Mouse (Mus musculus) neural tube, embryonic 13.5 days (tissue): ENCODE results near the gene Cracr2b. TPM values are rescaled to one million over a fixed set of nuclear protein-coding genes. Genes with fewer than 3 reads are reported as not detected.
A peak's percentile ranks its signal among the peaks of the same experiment; 100 is the strongest.
"Not testable (repeated sequence)": the region's sequence is repeated elsewhere in the genome, so short reads cannot be mapped to it uniquely, and the experiment has no call there.

Experiments used
- ATAC-seq: fragments of 200-750 bp; cut with Nextera tagmentation; 2 replicates; pipeline ENCODE4 v1.8.0; 2017; ENCODE audit warnings: low read depth, mild to moderate bottlenecking, moderate TSS enrichment, moderate library complexity
- H3K27ac ChIP-seq: fragments of 300-500 bp; sonication (generic); replicated peaks from 2 replicates; pipeline ENCODE4 v1.5.1; 2015; ENCODE audit warnings: moderate library complexity, mild to moderate bottlenecking, inconsistent platforms
- H3K27me3 ChIP-seq: fragments of 300-500 bp; sonication (generic); 2 replicates; pipeline ENCODE4 v1.6.1; 2015; ENCODE audit warnings: mild to moderate bottlenecking, inconsistent platforms
- H3K36me3 ChIP-seq: fragments of 300-500 bp; sonication (generic); 2 replicates; pipeline ENCODE4 v1.6.1; 2015; ENCODE audit warnings: mild to moderate bottlenecking, inconsistent platforms
- H3K4me1 ChIP-seq: fragments of 300-500 bp; sonication (generic); replicated peaks from 2 replicates; pipeline ENCODE4 v1.6.1; 2015; ENCODE audit warnings: inconsistent platforms
- H3K4me2 ChIP-seq: fragments of 300-500 bp; sonication (generic); 2 replicates; pipeline ENCODE4 v1.6.1; 2015; ENCODE audit warnings: inconsistent platforms, mild to moderate bottlenecking, moderate library complexity
- H3K4me3 ChIP-seq: fragments of 300-500 bp; sonication (generic); 2 replicates; pipeline ENCODE4 v1.5.1; 2015; ENCODE audit warnings: mild to moderate bottlenecking, inconsistent platforms
- H3K9ac ChIP-seq: fragments of 300-500 bp; sonication (generic); 2 replicates; pipeline ENCODE4 v1.6.1; 2015; ENCODE audit warnings: moderate library complexity, mild to moderate bottlenecking, inconsistent platforms
- H3K9me3 ChIP-seq: fragments of 300-500 bp; sonication (generic); 2 replicates; pipeline ENCODE4 v1.6.1; 2016; ENCODE audit warnings: inconsistent platforms
- WGBS: fragments of 180-500 bp; shearing (Covaris S2); methylation state at CpG from one replicate; pipeline ENCODE4 v1.1.7; 2015; 5-methylcytosine and 5-hydroxymethylcytosine counted together
- polyA plus RNA-seq: library from polyadenylated mRNA; unstranded; fragments of >200 nt; fragmentation: Nextera tagmentation; extraction: Ambion mirVana; gene quantifications from 2 replicates; pipeline ENCODE4 v1.2.1, GENCODE M21; 2015

Gene Cracr2b
- polyA plus RNA-seq, 1 experiment from 2014 or later, result 9.8 TPM

DNA sequence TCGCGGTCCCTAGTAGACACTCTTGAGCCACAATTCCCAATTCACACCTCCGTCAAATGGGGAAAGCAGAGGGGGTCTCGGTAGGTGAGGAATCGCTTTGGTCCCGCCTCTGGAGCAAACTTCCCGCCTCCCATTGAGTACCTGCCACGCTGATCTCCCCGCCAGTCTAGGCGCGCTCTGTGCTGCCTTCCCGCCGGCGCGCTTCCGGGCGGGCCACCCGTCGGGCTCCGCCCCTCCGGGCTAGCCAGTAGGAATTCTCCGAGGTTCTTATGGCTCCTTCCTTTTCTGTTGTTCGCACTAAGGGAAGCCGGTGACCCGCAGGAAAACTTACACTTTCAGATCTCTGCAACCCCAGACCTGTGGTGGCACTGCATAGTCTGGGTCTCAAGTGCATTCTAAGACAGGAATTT is 17.1 kb upstream of the Cracr2b start, which contains the start of gene Pidd1:
Gene Pidd1, minus strand, starts transcription at position 198 of the 410 bp plus-strand sequence.
- under 1% methylated on average over 25 of the region's 25 CpGs for WGBS

GRCm38 (mm10) chr7:141446374-141446773 is 14.5 kb upstream of the Cracr2b start:
- peaks cover 30% of the 10 kb centered on the region for H3K36me3 ChIP-seq
- 86% methylated on average over 3 of the region's 3 CpGs for WGBS
- H3K9me3 ChIP-seq, H3K27ac ChIP-seq, ATAC-seq, H3K27me3 ChIP-seq, H3K9ac ChIP-seq, H3K4me3 ChIP-seq: not testable (repeated sequence)
- H3K4me1 ChIP-seq, result peaks cover 42% of the 10 kb centered on the region
- peak overlapping the region; percentile 88; the same call in 1 of the 2 replicates for H3K4me2 ChIP-seq

More for the DNA sequence above, 17.1 kb upstream of the Cracr2b start, which contains the start of gene Pidd1:
- Histone ChIP-seq H3K9ac (peak within 1 kb of the TSS; percentile 62), H3K27ac (no peak within 1 kb of the TSS), H3K9me3 (no peaks in the 10 kb centered on the region), H3K4me1 (peaks cover 47% of the 10 kb centered on the region), H3K36me3 (peaks cover 5% of the 10 kb centered on the region; the same call in 1 of the 2 replicates), H3K4me2 (peak within 1 kb of the TSS; percentile 67), H3K4me3 (peak within 1 kb of the TSS; percentile 37), H3K27me3 (no peaks in the 10 kb centered on the region)
- no peak for ATAC-seq

DNA sequence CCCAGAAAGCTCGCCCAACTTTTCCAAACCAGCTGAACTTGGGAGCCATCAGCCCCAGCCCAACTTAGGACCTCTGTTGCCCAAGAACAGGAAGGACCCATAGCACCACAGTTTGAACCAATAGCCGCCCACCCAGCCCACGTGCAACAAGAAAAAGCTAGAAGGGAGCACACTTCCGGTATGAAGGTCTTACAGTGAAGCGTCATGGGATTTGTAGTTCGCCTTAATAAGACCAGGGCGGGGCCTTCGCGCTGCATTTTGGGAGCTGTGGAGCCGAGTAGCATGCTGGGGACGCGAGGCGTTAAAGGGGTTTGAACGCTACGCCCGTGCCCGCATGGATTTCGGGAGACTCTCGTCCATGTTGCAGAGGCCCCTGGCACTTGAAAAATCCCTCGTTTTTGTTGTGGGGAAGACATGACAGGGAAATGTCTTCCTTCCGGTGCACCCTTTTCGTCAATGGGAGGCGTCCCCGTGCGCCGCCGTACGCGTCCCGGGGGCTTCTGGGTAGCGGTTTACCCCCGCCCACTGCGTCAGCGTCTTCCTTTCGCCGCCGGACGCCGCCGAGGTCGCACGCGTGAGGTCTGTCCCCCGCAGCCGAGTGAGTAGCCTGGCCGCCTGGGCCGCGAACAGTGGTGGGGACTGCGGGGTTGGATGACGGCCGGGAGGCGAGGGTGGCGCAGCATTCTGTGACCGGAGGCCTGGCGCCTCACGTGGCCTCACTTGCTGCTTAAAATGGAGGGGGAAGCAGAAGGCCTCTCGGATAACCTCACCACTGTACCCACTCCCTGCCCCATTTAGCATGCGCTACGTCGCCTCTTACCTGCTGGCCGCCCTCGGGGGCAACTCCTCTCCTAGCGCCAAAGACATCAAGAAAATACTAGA is 13.5 kb upstream of the Cracr2b start, which contains the start of gene Rplp2:
Gene Rplp2, plus strand, starts transcription at position 261 of the 882 bp plus-strand sequence.
- peak within 1 kb of the TSS; percentile 81 for H3K4me3 ChIP-seq
- no peaks in the 10 kb centered on the region for H3K9me3 ChIP-seq
- peak within 1 kb of the TSS; percentile 95 for H3K27ac ChIP-seq
- H3K27me3 ChIP-seq, result no peaks in the 10 kb centered on the region
- peak within 1 kb of the TSS; percentile 95 for H3K9ac ChIP-seq
- ATAC-seq, result peak; percentile 94
- peaks cover 40% of the 10 kb centered on the region for H3K36me3 ChIP-seq
- WGBS, result under 1% methylated on average over 63 of the region's 63 CpGs
- H3K4me2 ChIP-seq, result peak within 1 kb of the TSS; percentile 88
- H3K4me1 ChIP-seq, result peaks cover 33% of the 10 kb centered on the region

DNA sequence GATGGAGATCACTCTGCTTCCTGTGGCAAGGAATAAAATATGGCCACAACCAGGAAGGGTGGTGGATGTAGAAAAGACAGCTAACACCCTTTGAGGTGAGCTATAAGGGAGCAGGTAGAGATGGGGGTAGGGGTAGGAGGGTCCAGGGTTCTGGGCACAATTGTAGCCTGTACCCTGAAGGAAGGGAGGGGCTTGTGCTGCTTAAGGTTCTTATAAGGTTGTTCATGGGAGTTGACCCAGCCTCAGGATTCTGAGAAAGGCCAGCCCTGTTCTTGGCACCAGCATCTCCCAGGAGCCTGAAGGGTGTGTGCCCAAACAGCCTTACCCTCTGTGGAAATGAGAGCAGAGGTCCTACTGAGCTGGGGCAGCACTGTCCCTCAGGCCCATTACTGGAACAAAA is 9.0 kb upstream of the Cracr2b start:
- no peak overlapping the region for H3K27ac ChIP-seq
- no peak overlapping the region for H3K4me2 ChIP-seq
- H3K4me1 ChIP-seq, result peaks cover 37% of the 10 kb centered on the region
- H3K4me3 ChIP-seq, result no peak overlapping the region
- H3K9ac ChIP-seq, result no peak overlapping the region
- ATAC-seq, result no peak
- no peaks in the 10 kb centered on the region for H3K27me3 ChIP-seq
- H3K9me3 ChIP-seq, result no peaks in the 10 kb centered on the region
- H3K36me3 ChIP-seq, result peaks cover 41% of the 10 kb centered on the region

DNA sequence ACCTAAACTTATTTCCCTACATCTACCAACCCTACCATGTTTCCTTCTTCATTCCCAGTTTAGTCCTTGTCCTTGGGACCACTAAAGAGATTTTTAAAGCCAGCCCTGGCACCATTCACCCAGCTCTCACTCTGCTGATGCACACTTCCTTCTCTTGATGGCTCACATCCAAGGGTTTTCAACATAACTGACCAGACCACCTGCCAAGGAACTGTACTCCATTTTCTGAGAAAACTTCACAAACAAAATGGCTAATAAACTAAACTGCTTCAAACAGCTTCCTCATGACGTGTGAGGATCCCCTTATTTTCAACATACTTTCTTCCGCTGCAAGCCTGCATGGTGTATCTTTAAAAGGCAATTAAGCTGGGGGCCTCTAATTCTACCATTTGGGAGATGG is 7.3 kb upstream of the Cracr2b start:
- H3K4me3 ChIP-seq, result no peak overlapping the region
- H3K4me1 ChIP-seq, result peaks cover 28% of the 10 kb centered on the region
- H3K27ac ChIP-seq, result no peak overlapping the region
- H3K36me3 ChIP-seq, result peaks cover 39% of the 10 kb centered on the region
- 78% methylated on average over 2 of the region's 2 CpGs for WGBS
- H3K9me3 ChIP-seq, result no peaks in the 10 kb centered on the region
- 0 out of 2 replicates have a peak, but pooled peaks cover 4% of the 10 kb centered on the region for H3K27me3 ChIP-seq
- ATAC-seq, result no peak
- H3K4me2 ChIP-seq, result no peak overlapping the region
- H3K9ac ChIP-seq, result no peak overlapping the region

DNA sequence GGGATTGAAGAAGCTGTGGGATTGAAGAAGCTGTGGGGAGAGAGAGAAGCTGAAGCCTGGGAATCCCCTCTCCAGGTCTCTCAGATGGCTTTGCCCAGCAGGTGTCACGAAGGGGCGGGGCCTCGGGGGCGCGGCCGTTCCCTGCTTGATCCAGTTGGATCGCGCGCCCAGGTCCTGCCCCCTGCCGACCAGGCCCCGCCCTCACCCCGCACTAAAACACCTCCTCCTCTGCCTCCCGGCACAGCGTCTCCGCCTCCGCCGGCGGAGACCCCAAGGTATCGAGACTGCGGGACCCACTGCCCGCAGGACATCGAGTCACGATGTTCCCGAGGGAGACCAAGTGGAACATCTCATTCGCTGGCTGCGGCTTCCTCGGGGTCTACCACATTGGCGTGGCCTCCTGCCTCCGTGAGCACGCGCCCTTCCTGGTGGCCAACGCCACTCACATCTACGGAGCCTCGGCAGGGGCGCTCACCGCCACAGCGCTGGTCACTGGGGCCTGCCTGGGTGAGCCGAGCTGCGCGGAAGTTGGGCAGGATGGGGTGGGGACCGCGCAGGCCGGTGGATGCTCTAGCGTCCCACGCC is 5.8 kb upstream of the Cracr2b start, which contains the start of gene Pnpla2:
Gene Pnpla2, plus strand, starts transcription at position 232 of the 585 bp plus-strand sequence.
- Histone ChIP-seq H3K4me1 (peaks cover 24% of the 10 kb centered on the region), H3K27me3 (peaks cover 16% of the 10 kb centered on the region), H3K27ac (peak within 1 kb of the TSS; percentile 71), H3K36me3 (peaks cover 39% of the 10 kb centered on the region), H3K4me2 (peak within 1 kb of the TSS; percentile 89), H3K9ac (peak within 1 kb of the TSS; percentile 83), H3K9me3 (no peaks in the 10 kb centered on the region), H3K4me3 (peak within 1 kb of the TSS; percentile 69)
- peak; percentile 79 for ATAC-seq
- under 1% methylated on average over 45 of the region's 45 CpGs for WGBS

DNA sequence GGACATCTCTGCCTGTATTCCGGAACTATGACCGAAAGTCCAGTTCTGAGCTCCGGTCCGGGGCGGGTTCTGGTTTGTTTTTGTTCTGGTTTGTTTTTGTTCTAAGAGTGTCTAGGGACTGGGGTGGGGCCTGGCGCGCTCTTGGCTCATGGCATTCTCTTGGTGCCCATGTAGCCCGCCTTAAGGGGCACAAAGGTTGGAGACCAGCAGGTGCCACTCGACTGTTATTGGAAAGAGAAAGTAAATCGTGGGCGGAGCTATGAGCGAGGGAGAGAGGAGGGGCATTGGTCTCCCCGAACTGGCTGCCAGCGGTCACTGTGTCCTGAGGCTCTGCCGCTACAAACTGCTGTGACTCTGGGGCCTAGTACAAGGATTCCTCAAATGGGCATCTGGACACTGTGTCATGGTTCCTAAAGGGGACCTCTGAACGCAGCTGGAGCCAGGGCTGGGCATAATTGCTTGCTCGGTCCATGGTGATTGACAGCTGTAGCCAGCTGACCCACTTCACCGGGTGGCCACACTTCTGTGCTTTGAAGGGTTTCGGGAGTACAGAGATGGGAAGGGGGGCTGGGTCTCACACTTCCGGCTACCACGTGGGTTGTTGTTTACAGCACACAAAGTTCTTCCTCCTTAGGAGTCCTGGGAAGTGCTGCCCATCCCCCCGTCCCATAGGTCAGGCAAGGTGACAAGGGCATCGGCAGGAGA is 5.1 kb upstream of the Cracr2b start:
- peaks cover 23% of the 10 kb centered on the region for H3K27me3 ChIP-seq
- under 1% methylated on average over 23 of the region's 23 CpGs for WGBS
- H3K4me2 ChIP-seq, result peak overlapping the region; percentile 89
- ATAC-seq, result peak; percentile 52; the same call in 1 of the 2 replicates
- H3K4me3 ChIP-seq, result peak overlapping the region; percentile 69
- peak overlapping the region; percentile 83 for H3K9ac ChIP-seq
- peaks cover 24% of the 10 kb centered on the region for H3K4me1 ChIP-seq
- peak overlapping the region; percentile 71 for H3K27ac ChIP-seq
- peaks cover 36% of the 10 kb centered on the region for H3K36me3 ChIP-seq
- H3K9me3 ChIP-seq, result no peaks in the 10 kb centered on the region

- Histone ChIP-seq H3K4me1 (peaks cover 29% of the 10 kb centered on the region), H3K4me2 (peak overlapping the region; percentile 89), H3K27ac (no peak overlapping the region), H3K9me3 (no peaks in the 10 kb centered on the region), H3K36me3 (peaks cover 26% of the 10 kb centered on the region), H3K27me3 (peaks cover 33% of the 10 kb centered on the region), H3K4me3 (no peak overlapping the region), H3K9ac (no peak overlapping the region)
- WGBS, result 92% methylated on average over 6 of the region's 6 CpGs
- ATAC-seq, result no peak
Measured at GRCm38 (mm10) chr7:141456739-141457138, 4.2 kb upstream of the Cracr2b start.

GRCm38 (mm10) chr7:141457236-141457635 is 3.7 kb upstream of the Cracr2b start:
- peaks cover 21% of the 10 kb centered on the region for H3K36me3 ChIP-seq
- no peak overlapping the region for H3K27ac ChIP-seq
- no peak overlapping the region for H3K4me2 ChIP-seq
- H3K9ac ChIP-seq, result no peak overlapping the region
- peaks cover 38% of the 10 kb centered on the region for H3K27me3 ChIP-seq
- H3K4me1 ChIP-seq, result peaks cover 34% of the 10 kb centered on the region
- no peak for ATAC-seq
- H3K9me3 ChIP-seq, result no peaks in the 10 kb centered on the region
- 93% methylated on average over 14 of the region's 14 CpGs for WGBS
- no peak overlapping the region for H3K4me3 ChIP-seq

DNA sequence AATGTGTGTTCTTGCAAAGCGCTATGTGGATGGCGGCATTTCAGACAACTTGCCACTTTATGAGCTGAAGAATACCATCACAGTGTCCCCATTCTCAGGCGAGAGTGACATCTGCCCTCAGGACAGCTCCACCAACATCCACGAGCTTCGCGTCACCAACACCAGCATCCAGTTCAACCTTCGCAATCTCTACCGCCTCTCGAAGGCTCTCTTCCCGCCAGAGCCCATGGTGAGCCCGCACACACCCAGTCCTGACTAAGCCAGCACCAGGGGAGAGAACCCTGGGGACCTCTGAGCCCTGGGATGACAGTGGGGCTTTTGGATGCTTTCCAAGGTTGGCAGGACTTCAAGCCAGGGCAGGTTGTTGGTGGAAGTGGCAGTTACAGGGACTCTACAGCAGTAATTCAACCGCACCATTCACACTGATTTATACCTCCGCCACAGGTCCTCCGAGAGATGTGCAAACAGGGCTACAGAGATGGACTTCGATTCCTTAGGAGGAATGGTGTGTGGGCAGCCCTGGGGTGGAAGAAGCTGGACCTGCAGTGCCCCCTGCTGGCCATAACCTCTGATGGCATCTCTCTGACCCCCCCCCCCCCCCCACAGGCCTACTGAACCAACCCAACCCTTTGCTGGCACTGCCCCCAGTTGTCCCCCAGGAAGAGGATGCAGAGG is 2.8 kb upstream of the Cracr2b start:
- H3K9me3 ChIP-seq, result no peaks in the 10 kb centered on the region
- 0 out of 2 replicates have a peak overlapping the region, but pooled peaks have one; percentile 12 for H3K9ac ChIP-seq
- H3K4me2 ChIP-seq, result no peak overlapping the region
- H3K4me3 ChIP-seq, result no peak overlapping the region
- no peak for ATAC-seq
- peaks cover 46% of the 10 kb centered on the region for H3K27me3 ChIP-seq
- H3K4me1 ChIP-seq, result peaks cover 34% of the 10 kb centered on the region
- peaks cover 19% of the 10 kb centered on the region for H3K36me3 ChIP-seq
- 75% methylated on average over 15 of the region's 15 CpGs for WGBS
- H3K27ac ChIP-seq, result no peak overlapping the region

DNA sequence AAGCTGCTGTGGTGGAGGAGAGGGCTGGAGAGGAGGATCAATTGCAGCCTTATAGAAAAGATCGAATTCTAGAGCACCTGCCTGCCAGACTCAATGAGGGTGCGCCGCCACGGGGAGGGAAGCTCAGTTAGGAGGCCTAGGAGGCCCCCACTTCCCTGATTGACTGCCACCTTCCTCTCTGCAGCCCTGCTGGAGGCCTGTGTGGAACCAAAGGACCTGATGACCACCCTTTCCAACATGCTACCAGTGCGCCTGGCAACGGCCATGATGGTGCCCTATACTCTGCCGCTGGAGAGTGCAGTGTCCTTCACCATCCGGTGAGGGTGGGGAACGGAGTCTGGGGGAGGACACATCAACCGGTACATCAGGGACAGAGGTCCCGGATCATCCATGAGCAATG is 2.2 kb upstream of the Cracr2b start:
- ATAC-seq, result no peak
- no peaks in the 10 kb centered on the region for H3K9me3 ChIP-seq
- no peak overlapping the region for H3K4me2 ChIP-seq
- H3K27ac ChIP-seq, result no peak overlapping the region
- peaks cover 19% of the 10 kb centered on the region for H3K36me3 ChIP-seq
- peaks cover 34% of the 10 kb centered on the region for H3K4me1 ChIP-seq
- WGBS, result 92% methylated on average over 11 of the region's 11 CpGs
- H3K27me3 ChIP-seq, result peaks cover 52% of the 10 kb centered on the region
- no peak overlapping the region for H3K4me3 ChIP-seq
- no peak overlapping the region for H3K9ac ChIP-seq
